Mouse (Mus musculus) hindbrain, embryonic 15.5 days (tissue): ENCODE results near the gene Zmynd15. TPM values are rescaled to one million over a fixed set of nuclear protein-coding genes. Genes with fewer than 3 reads are reported as not detected.
"Not testable (repeated sequence)": the region's sequence is repeated elsewhere in the genome, so short reads cannot be mapped to it uniquely, and the experiment has no call there.

ENCODE experiments used
- ATAC-seq: fragments of 200-750 bp; cut with Nextera tagmentation; 2 replicates; pipeline ENCODE4 v1.8.0; 2017; ENCODE audit warnings: low read depth, moderate number of reproducible peaks, moderate TSS enrichment; ENCODE audit not compliant: low FRiP score
- H3K27ac ChIP-seq: fragments of 300-500 bp; sonication (generic); replicated peaks from 2 replicates; pipeline ENCODE4 v1.5.1; 2015; ENCODE audit warnings: mild to moderate bottlenecking, inconsistent platforms
- H3K27me3 ChIP-seq: fragments of 300-500 bp; sonication (generic); 2 replicates; pipeline ENCODE4 v1.6.1; 2015; ENCODE audit warnings: control low read depth, inconsistent platforms
- H3K36me3 ChIP-seq: fragments of 300-500 bp; sonication (generic); 2 replicates; pipeline ENCODE4 v1.6.1; 2015; ENCODE audit warnings: control low read depth, inconsistent platforms
- H3K4me1 ChIP-seq: fragments of 300-500 bp; sonication (generic); replicated peaks from 2 replicates; pipeline ENCODE4 v1.6.1; 2015; ENCODE audit warnings: control low read depth, inconsistent platforms
- H3K4me2 ChIP-seq: fragments of 300-500 bp; sonication (generic); 2 replicates; pipeline ENCODE4 v1.6.1; 2015; ENCODE audit warnings: moderate library complexity, mild to moderate bottlenecking, inconsistent platforms
- H3K4me3 ChIP-seq: fragments of 300-500 bp; sonication (generic); 2 replicates; pipeline ENCODE4 v1.5.1; 2015; ENCODE audit warnings: mild to moderate bottlenecking, inconsistent platforms
- H3K9ac ChIP-seq: fragments of 300-500 bp; sonication (generic); 2 replicates; pipeline ENCODE4 v1.6.1; 2015; ENCODE audit warnings: inconsistent platforms
- H3K9me3 ChIP-seq: fragments of 300-500 bp; sonication (generic); 2 replicates; pipeline ENCODE4 v1.6.1; 2016; ENCODE audit warnings: control low read depth, inconsistent platforms
- WGBS: fragments of 180-500 bp; shearing (Covaris S2); methylation state at CpG from one replicate; pipeline ENCODE4 v1.1.7; 2015; 5-methylcytosine and 5-hydroxymethylcytosine counted together
- polyA plus RNA-seq: library from polyadenylated mRNA; unstranded; fragments of >200 nt; fragmentation: Nextera tagmentation; extraction: Ambion mirVana; gene quantifications from 2 replicates; pipeline ENCODE4 v1.2.1, GENCODE M21; 2015

Zmynd15 gene
- polyA plus RNA-seq, 1 experiment from 2014 or later = 0.77 TPM

DNA sequence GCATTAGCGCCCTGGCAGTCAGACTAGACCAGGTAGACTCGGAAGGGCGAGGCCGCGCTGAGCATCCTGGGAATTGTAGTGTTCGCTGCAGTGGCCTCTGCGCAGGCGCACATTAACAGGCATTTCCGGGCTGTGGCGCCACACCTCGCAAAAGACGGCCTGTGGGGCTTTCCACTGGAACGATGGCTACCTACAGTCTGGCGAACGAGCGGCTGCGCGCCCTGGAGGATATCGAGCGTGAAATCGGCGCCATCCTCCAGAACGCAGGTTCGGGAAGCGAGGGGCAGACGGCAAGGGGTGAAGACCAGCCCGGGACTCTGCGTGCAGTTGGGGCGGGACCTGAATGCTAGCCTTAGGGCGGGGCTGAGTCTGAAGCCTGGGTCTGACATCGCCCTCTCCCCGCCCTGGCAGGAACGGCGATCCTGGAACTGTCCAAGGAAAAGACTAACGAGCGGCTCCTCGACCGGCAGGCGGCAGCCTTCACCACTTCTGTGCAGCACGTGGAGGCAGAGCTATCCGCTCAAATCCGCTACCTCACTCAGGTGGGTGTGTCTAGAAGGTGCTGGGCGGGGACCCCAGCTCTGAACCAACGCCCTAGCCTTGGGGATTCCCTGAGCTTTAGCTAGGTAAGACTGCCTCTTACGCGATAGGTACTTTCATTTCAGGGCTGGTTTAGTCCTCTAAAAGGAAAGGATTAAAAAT is 7.3 kb upstream of the Zmynd15 start, which contains the start of gene Med11:
Gene Med11 (plus strand): TSS at position 123 of the 702 bp plus-strand sequence.
- Histone ChIP-seq H3K27ac (peak within 1 kb of the TSS; percentile 98), H3K9ac (peak within 1 kb of the TSS; percentile 71), H3K9me3 (no peaks in the 10 kb centered on the region), H3K4me3 (peak within 1 kb of the TSS; percentile 66), H3K27me3 (no peaks in the 10 kb centered on the region), H3K4me2 (peak within 1 kb of the TSS; percentile 64), H3K36me3 (peaks cover 6% of the 10 kb centered on the region), H3K4me1 (peaks cover 20% of the 10 kb centered on the region)
- ATAC-seq = peak; percentile 98
- under 1% methylated on average over 45 of the region's 46 CpGs for WGBS

DNA sequence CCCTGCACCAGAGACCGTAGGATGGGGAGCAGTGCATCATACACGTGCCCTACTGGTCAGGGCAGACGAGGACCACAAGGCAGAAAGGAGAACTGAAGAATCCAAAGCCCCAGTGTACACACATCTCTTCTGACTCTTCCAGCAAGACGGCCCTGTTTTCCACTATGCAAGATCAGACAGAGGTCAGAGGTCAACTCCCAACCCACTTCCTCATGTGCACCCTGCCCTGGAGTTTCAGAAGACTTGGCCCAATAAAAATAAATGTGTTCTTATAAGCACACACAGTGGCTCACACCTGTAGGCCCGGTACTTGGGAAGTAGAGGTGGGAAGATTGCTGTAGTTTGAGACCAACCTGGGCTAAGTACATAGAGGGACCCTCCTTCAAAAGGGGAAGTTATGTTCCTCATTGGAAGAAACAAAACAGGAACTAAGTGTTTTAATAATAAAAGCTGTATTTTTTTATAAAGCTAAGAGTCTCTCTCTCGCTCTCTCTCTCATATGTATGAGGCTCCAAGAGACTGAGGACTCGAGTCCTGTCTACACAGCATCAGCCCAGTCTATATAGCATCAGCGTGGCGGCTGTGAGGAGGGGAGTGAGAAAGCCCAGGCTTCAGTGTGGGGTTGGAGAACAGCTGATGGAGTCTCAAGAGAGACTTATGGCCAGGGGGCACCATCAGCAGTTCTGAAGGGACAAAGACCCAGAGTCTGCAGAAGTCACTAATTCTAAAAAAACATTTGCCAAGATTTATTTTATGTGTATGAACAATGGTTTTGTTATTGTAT is 5.8 kb upstream of the Zmynd15 start:
- Histone ChIP-seq H3K4me2 (peak overlapping the region; percentile 64), H3K4me1 (peaks cover 20% of the 10 kb centered on the region), H3K27ac (no peak overlapping the region), H3K9ac (peak overlapping the region; percentile 11; the same call in 1 of the 2 replicates), H3K4me3 (no peak overlapping the region), H3K36me3 (peaks cover 6% of the 10 kb centered on the region), H3K9me3 (no peaks in the 10 kb centered on the region), H3K27me3 (peaks cover 1% of the 10 kb centered on the region)
- 89% methylated on average over 9 of the region's 9 CpGs for WGBS
- ATAC-seq = no peak

DNA sequence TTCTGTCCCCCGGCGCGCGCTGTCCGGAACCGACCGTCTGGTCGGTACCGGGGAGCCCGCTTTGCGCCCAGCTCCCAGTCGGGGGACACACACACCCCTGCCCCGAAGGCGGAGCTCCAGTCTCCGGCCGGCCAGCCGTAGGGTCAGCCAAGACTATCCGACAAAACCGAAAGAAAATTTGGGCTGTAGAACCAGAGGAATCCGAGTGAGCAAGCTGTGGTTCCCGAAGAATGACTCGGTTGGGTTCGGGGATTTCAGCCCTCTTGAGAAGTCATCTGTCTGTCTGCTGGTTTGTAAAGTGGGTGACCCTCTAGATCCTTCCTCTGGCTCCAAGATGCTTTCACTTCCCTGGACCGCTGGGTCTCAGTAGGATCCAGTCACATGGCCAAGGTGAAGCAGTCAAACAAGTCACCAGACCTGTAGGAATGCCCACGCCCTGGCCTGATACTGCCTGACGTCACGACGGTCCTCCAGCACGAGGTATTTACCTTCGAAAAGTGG is 418 bp downstream of the Zmynd15 start, which contains the start of gene Cxcl16:
Gene Cxcl16 (minus strand): TSS at position 384 of the 501 bp plus-strand sequence.
- H3K27me3 ChIP-seq = peaks cover 28% of the 10 kb centered on the region
- H3K4me3 ChIP-seq = peak within 1 kb of the TSS; percentile 40
- H3K9me3 ChIP-seq = no peaks in the 10 kb centered on the region
- no peak within 1 kb of the TSS for H3K27ac ChIP-seq
- no peak for ATAC-seq
- peaks cover 4% of the 10 kb centered on the region; the same call in 1 of the 2 replicates for H3K4me1 ChIP-seq
- 6% methylated on average over 30 of the region's 30 CpGs for WGBS
- H3K9ac ChIP-seq = peak within 1 kb of the TSS; percentile 37; the same call in 1 of the 2 replicates
- peak within 1 kb of the TSS; percentile 72 for H3K4me2 ChIP-seq
- H3K36me3 ChIP-seq = no peaks in the 10 kb centered on the region

DNA sequence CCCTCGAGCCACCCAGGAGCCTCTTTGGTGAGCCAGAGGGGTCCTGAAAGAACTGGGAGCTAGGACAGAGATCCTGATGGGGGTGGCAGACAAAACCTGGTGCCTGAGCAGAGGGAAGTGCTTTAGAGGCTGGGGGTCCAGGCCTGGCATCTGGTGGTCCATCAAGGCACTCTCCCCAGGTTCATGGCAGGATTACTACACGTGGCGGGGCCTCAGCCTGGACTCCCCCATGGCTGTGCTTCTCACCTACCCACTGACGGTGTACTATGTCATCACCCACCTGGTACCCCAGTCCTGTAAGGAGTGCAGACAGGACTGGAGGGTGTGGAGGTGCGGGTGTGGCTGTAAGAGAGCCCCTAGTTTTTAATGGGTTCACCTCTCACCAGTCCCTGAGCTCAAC is 4.7 kb downstream of the Zmynd15 start:
- H3K4me2 ChIP-seq = no peak overlapping the region
- H3K36me3 ChIP-seq = no peaks in the 10 kb centered on the region
- no peak overlapping the region for H3K9ac ChIP-seq
- 78% methylated on average over 5 of the region's 5 CpGs for WGBS
- no peak overlapping the region for H3K27ac ChIP-seq
- H3K9me3 ChIP-seq = no peaks in the 10 kb centered on the region
- peaks cover 31% of the 10 kb centered on the region for H3K27me3 ChIP-seq
- no peak for ATAC-seq
- peaks cover 13% of the 10 kb centered on the region for H3K4me1 ChIP-seq
- H3K4me3 ChIP-seq = no peak overlapping the region

DNA sequence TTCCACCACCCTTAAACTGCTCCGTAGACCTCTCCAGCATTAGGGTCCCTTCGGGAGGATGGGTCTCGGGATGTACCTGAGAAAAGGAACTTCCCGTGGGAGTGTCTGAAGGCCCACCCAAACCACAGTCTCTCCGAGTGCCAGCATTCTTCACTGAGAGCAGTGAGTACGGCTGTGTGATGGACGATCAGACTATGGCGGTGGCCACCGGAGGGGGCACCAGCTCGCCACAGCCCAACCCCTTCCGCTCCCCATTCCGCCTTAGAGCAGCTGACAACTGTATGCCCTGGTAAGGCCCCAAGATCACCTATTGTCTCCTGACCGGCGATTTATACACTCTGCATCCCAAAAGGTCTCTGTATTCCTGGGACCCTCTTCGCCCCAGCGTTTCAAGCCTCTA is 6.0 kb downstream of the Zmynd15 start:
- 24% methylated on average over 16 of the region's 16 CpGs for WGBS
- no peak for ATAC-seq
- Histone ChIP-seq H3K27ac (no peak overlapping the region), H3K9me3 (no peaks in the 10 kb centered on the region), H3K27me3 (peaks cover 23% of the 10 kb centered on the region), H3K4me2 (peak overlapping the region; percentile 51), H3K36me3 (no peaks in the 10 kb centered on the region), H3K4me1 (peaks cover 9% of the 10 kb centered on the region), H3K4me3 (peak overlapping the region; percentile 23), H3K9ac (no peak overlapping the region)

DNA sequence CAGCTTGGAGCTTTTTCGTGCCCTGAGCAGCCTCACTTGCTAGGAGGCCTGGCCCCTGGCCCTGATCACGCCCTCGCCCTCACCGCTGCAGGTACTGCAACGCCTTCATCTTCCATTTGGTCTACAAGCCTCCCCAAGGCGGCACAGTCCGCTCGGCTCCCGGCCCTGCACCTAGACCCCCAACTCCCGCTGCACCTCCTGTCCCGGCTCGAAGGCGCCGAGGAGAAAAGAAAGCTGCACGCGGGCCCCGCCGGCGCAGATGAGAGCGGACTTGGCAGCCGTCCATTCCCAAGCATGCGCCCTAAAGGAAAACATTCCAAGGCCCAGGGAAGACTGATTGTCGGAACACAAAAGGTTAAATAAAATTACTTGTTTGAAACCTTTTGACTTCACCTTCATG is 6.6 kb downstream of the Zmynd15 start:
- Histone ChIP-seq H3K27ac (no peak overlapping the region), H3K4me2 (peak overlapping the region; percentile 51), H3K4me3 (peak overlapping the region; percentile 23), H3K9ac (0 out of 2 replicates have a peak overlapping the region, but pooled peaks have one; percentile 15), H3K9me3 (no peaks in the 10 kb centered on the region), H3K4me1 (peaks cover 9% of the 10 kb centered on the region), H3K36me3 (no peaks in the 10 kb centered on the region), H3K27me3 (peaks cover 17% of the 10 kb centered on the region)
- no peak for ATAC-seq
- 17% methylated on average over 23 of the region's 23 CpGs for WGBS

DNA sequence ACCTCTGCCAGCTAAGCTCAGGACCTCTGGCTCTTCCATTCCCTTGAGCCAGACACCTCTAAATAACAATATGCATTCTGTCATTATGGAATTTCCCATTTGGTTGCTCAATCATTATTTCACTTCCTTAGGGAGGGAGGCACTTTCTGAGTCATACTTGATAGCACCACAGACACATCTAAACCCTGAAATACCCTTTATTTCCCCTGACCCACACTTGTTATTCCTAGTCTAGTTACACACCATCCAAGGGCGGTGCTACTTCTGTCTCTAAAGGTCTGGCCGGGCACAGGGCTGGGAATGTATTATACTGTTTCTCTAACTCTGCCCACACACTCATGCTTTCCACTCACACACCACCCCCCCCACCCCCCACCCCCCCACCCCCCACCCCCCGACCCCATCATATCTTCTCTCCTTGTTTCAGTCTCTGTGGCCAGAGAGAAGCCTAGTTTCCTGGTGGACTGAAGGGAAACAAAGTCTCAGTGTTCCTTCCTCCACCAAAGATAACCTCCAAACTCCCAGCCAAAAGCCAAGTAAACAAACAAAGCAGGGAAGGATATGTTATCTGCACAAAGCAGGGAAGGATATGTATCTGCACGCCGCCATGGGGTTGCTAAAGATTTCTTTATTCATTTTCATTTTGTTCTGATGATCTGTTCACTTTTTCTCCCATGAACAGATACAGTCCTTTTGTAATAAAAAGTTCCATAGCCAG is 8.8 kb downstream of the Zmynd15 start:
- Histone ChIP-seq H3K27me3 (peaks cover 8% of the 10 kb centered on the region), H3K36me3 (no peaks in the 10 kb centered on the region), H3K9me3 (no peaks in the 10 kb centered on the region), H3K9ac (no peak overlapping the region), H3K4me3 (no peak overlapping the region), H3K4me2 (no peak overlapping the region), H3K4me1 (peaks cover 9% of the 10 kb centered on the region), H3K27ac (no peak overlapping the region)
- WGBS = 88% methylated on average over 5 of the region's 5 CpGs
- ATAC-seq = no peak

DNA sequence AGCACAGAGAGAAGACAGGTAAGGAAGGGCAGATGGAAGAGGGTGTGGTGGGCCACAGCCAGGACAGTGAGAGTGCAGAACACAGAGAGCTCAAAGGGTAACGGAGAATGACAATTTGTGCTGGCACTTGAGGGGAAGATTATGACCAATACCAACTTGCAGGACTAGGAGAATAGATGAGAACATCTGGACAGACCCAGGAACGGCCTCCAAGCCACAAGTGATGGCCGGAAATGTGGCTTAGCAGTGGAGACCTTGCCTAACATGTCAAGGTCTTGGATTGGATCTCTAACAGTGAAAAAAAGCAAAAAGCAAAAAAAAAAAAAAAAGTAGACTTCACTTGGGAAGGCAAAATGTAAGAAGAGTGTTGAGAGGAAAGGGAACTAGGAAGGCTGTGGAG is 10.5 kb downstream of the Zmynd15 start:
- Histone ChIP-seq H3K4me1 (peaks cover 9% of the 10 kb centered on the region), H3K4me2 (no peak overlapping the region), H3K9ac (no peak overlapping the region), H3K9me3 (no peaks in the 10 kb centered on the region), H3K27ac (no peak overlapping the region), H3K36me3 (no peaks in the 10 kb centered on the region), H3K4me3 (no peak overlapping the region), H3K27me3 (peaks cover 8% of the 10 kb centered on the region; the same call in 1 of the 2 replicates)
- 85% methylated on average over 3 of the region's 3 CpGs for WGBS
- no peak for ATAC-seq

DNA sequence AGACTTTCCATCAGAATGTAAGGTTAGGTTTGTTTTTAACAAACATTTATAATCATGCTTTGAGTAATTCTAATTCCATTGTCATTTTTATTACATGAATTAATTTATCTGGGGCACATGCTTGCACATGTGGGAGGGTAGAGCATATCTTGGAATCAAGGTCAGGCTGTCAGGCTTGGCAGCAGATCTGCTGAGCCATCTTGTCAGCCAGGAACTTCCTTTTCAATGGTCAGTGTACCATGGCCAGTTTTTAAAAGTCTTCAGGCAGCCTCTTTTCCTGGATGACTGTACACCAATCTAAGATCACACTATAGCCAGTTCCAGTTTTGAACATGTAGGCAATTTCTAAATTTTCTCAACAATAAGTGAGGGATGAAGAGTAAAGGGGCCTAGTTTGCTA is 13.5 kb downstream of the Zmynd15 start:
- H3K36me3 ChIP-seq = no peaks in the 10 kb centered on the region
- no peaks in the 10 kb centered on the region for H3K4me1 ChIP-seq
- H3K9me3 ChIP-seq = no peaks in the 10 kb centered on the region
- no peak overlapping the region for H3K9ac ChIP-seq
- no peak overlapping the region for H3K4me2 ChIP-seq
- H3K27me3 ChIP-seq = no peaks in the 10 kb centered on the region
- ATAC-seq = no peak
- no peak overlapping the region for H3K4me3 ChIP-seq
- no peak overlapping the region for H3K27ac ChIP-seq

DNA sequence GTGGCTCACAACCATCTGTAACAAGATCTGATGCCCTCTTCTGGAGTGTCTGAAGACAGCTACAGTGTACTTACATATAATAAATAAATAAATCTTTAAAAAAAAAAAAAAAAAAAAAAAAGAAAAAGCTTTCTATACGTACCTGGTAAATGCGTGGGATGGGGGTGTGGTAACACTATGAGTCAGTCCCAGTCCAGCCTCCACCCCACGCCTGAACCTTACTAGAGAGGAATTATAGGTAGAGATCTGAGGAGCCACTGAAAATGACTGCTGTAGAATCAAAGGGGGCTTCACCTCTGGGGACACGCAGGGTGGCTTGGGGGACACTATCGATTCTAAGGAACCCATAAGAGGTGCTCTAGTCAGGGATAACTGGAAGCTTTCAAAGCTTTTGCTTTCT is 14.1 kb downstream of the Zmynd15 start:
- not testable (repeated sequence) for H3K27me3 ChIP-seq, ATAC-seq, H3K4me3 ChIP-seq, H3K27ac ChIP-seq, H3K4me2 ChIP-seq, H3K9ac ChIP-seq, H3K9me3 ChIP-seq, H3K4me1 ChIP-seq, H3K36me3 ChIP-seq
- 91% methylated on average over 5 of the region's 5 CpGs for WGBS

DNA sequence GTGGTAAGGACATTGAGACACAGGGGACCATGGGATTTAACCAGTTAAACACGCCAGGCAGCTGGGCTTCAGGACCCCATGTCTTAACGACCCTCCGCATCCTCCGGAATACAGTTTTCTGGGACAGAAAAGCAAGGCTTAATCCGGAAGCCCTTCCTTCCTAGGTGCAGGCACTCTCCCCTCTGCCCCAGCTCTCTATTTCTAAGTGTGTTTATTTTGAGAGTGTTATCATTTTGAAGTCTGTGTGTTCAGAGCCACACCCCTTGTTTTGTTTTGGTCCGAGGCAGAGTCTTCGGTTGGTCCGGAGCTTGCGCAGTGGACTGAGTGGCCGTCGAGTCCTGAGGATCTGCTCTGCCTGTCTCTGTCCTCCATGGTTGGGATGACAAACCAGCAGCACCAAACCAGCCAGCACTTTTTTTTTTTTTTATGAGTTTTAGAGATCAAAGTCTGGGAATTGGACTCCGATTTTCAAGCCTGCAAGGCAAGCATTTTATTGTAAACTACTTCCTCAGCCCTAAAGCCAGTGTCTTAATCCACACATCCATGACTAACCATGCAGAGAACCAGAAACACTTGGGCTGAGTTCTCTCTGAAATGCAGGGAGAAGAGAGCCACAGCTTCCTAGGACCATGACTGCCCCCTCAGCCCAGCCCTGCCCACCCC is 15.8 kb downstream of the Zmynd15 start:
- 82% methylated on average over 12 of the region's 12 CpGs for WGBS

More for the DNA sequence above, 15.8 kb downstream of the Zmynd15 start:
- Histone ChIP-seq H3K36me3 (no peaks in the 10 kb centered on the region), H3K4me3 (no peak overlapping the region), H3K9me3 (no peaks in the 10 kb centered on the region), H3K4me2 (no peak overlapping the region), H3K27me3 (no peaks in the 10 kb centered on the region), H3K9ac (no peak overlapping the region), H3K27ac (no peak overlapping the region), H3K4me1 (no peaks in the 10 kb centered on the region)
- no peak for ATAC-seq
